Mouse (Mus musculus): Measurements from ENCODE around the gene Pcnt. TPM values are rescaled to one million over a fixed set of nuclear protein-coding genes. Genes with fewer than 3 reads are reported as not detected.

Pcnt gene
- polyA plus RNA-seq (2012; rRNA removed): 20.5 and 24.7 TPM in 2 replicates

DNA sequence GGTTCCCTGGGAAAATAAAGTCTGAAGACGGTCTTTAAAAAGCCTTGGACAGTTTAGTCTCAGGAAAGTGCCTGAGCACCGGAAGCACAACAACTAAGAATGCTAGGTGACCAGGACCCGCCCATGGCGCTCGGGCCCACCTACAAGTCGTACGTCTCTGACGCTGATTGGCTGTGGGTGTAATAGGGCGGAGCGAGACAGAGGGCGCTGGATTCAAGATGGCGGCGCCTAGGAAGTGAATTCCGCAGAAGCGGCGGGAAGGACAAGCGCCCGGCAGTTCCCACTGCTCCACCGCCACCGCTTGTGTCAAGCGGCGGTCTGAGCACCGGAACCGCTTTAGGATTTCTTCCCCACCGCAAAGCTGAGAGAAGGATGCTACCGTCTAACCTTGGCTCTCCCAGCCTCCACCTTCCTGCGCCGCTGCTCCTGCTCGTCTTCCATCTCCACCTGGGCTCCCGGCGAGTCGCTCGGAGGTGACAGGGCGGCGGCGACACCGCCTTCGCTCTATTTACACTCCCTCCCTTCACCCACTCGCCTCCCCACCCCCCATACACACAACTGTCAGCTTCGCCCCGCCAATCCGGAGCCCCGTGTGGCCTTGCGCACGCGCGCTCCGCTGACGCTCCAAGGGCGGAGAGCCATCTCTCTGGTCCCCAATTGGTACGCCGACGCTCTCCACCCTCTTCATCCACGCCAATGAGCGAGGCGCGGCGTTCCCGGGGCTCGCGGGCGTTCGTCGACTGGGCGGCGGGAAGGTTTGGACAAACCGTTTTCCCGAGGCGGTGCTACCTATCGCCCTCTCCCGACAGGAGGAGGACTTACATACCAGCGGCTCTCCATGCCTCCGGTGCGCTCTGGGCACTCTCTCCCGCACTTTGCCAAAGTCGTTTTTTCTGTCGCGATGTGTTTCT lies at the start of gene Pcnt:
Pcnt (minus strand) TSS at position 609 of the 911 bp plus-strand sequence.
- peak; percentile 90 for DNase-seq (ENCODE audit: low spot score)

- no peak for DNase-seq (ENCODE audit: low spot score)
Measured at GRCm38 (mm10) chr10:76489205-76489604, 46.6 kb upstream of the Pcnt start.

DNA sequence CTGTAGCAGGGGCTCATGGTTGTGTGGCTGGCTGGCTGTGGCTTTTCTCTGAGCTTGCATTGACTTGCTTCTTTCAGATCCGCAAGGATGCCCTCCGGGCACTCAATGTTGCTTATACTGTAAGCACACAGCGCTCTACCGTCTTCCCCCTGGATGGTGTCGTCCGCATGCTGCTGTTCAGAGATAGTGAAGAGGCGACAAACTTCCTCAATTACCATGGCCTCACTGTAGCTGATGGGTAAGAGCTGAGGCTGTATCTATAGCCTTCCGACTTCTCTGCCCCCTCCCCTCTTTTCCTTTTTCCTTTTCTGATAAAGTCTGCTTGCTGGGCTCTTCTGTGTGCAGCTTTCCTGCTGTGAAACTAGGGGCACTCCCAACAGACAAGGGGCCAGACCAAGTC lies 45.7 kb upstream of the Pcnt start:
- DNase-seq (ENCODE audit: low spot score): no peak

- DNase-seq (ENCODE audit: low spot score): no peak
Measured at GRCm38 (mm10) chr10:76486302-76486701, 43.7 kb upstream of the Pcnt start.

- DNase-seq (ENCODE audit: low spot score): no peak
Measured at GRCm38 (mm10) chr10:76481480-76481879, 38.9 kb upstream of the Pcnt start.

- DNase-seq (ENCODE audit: low spot score): peak; percentile 32
Measured at GRCm38 (mm10) chr10:76480851-76481250, 38.3 kb upstream of the Pcnt start.

- no peak for DNase-seq (ENCODE audit: low spot score)
Measured at GRCm38 (mm10) chr10:76473759-76474158, 31.2 kb upstream of the Pcnt start.

DNA sequence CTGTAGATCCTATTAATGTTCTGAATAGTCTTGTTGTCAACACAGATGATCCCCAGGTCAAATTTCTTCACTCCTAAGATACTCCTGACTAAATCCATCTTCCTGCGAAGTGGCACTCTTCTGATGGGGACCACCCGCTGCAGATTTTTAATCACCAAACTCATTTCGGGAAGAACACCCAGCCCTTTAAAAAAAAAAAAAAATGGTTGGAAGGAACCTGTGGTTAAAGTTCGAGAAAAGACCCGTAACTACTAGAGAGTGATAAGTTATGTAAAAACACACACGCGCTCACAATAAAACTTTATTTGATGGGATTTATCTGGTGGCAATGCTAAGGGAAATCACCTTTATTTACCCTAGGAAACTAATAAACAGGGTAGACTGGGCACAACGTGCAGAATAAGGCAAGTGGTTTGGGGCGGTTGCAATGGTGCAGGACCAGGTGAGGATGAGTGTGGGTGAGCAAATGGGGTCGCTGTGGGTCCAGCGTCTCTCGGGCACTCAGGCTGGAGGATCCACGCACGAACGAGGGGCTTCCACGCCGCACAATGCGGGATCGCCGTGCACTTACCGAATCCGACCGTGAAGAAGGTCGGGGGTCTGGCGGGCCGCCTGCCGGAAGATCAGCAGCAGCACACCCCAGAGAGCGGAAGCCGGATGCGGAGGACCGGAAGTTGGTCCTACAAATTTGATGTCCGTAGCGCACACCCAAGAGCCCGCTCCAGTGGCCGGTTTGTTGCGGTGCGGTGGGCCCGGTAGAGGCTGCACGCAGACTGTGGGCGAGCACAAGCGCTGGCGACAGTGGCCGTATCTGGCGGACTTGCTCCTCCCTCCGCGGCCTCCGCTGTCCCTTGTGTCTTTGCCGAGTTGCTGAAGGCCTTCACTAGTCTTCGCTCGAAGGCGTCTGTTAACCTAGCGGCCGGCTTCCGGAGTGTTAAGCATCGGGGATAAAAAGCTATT lies 25.9 kb upstream of the Pcnt start, which contains the start of the genes Mcm3ap and Ybey:
Mcm3ap (plus strand) TSS at position 725 of the 960 bp plus-strand sequence.
Ybey (minus strand) TSS at position 912 of the 960 bp plus-strand sequence.
- DNase-seq (ENCODE audit: low spot score): peak; percentile 83

- DNase-seq (ENCODE audit: low spot score): no peak
Measured at GRCm38 (mm10) chr10:76462721-76463120, 20.1 kb upstream of the Pcnt start.

DNA sequence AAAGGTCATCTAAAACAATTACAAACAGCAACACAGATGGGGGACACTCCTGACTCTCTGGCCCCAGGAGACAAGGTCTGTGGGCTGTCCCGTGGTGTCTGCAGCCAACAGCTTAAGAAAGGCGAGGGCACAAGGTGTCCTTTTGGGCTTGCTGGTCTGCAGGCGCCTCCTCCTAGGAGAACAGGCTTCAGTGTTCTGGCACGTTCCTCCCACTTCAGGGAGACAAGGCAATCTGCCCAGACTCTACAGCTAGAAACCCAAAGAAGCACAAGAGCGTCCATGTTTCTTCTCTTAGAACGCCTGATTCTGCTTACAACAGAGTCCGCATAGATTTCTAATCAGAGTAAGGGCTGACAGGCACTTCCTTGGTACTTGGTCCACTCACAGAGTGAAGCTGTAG lies 19.7 kb upstream of the Pcnt start:
- DNase-seq (ENCODE audit: low spot score): no peak

GRCm38 (mm10) chr10:76461255-76461654 lies 18.7 kb upstream of the Pcnt start:
- no peak for DNase-seq (ENCODE audit: low spot score)

GRCm38 (mm10) chr10:76455289-76455688 lies 12.7 kb upstream of the Pcnt start:
- no peak for DNase-seq (ENCODE audit: low spot score)

DNA sequence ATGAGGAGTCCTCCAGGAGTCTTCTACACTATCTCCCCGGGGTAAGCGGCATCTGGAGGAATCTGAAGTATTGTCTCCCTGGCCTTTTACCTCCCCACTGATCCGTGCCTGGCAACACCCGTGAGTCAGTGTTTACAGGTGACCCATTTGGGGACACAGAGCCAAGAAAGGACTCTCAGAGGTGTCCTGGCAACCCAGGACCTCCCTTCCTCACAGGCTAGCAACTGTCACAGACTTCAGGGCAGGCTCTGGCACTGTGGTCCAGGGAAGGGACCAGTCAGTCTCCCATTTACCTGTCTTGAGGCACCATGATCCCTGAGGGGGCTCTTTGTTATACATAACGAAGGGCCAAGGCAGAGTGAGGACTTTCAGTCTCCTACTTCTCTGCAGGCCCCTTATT lies 6.3 kb upstream of the Pcnt start, which contains the start of gene 2610028H24Rik:
2610028H24Rik (plus strand) TSS at position 231 of the 400 bp plus-strand sequence.
- DNase-seq (ENCODE audit: low spot score): no peak

DNA sequence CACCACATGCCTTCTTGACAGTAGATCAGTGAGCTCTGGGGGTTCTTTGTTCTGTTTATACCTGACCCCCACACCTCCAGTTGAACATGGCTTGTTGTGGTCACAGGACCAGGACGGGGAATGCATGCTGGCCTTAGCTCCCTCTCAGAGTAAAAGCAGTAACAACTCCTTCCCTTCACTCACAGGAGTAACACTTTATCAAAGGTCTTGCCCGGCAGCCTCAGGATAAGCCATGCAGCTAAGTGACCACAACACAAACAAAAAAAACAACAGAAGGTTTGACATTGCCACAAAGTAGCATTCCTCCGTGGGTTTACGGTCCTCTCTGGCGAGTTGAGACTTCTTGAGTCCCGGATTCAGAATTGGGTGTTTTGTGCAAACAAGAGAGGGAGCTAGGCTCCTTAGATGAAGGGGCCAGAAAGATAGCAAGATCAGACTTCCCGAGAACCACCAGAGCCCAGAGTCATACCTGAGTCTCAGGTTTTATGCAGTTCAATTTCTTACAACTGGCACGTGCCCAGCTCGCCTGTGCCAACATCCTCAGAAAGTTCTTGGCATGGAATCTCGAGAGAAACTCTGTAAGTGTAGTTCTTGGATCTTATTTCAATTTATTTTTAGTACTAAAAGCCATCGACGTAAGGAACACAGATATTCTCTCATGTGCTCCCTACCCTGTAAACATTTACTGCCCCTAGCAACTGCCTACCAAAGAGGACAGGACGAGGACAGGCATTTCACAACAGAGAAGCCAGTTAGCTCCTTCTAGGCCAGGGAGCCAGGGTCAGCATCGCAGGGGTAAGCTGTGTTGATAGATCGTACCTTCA lies 5.0 kb upstream of the Pcnt start:
- no peak for DNase-seq (ENCODE audit: low spot score)

DNA sequence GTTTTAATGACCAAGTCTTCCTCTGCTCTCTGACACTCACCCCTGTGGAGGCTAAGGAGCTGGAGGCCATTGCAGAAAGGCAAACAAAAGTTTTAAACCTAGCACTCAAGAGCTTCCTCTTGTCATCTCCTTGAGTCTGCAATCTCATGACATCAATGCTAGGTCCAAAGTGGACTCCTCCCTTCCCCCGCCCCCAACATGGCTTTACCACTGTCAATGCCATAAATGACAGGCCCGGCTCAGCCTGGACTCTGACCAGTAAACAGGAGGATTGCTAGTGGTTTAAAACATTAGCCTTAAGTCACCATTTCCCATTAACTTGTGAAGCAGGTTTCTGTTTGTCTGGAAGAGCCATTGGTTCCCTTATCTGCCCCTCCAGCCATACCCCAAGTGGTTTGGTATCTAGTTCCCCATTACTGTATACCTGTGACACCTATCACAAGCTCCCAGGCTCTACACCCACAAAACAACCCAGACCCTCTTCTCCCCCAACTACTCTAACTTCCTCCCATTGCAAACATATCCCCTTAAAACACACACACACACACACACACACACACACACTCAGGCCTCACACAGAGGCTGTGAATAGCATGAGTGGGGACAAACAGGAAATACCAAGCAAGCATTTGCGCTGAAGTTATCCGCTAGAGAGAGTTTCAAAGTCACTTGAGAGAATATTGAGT lies 3.6 kb upstream of the Pcnt start:
- no peak for DNase-seq (ENCODE audit: low spot score)

DNA sequence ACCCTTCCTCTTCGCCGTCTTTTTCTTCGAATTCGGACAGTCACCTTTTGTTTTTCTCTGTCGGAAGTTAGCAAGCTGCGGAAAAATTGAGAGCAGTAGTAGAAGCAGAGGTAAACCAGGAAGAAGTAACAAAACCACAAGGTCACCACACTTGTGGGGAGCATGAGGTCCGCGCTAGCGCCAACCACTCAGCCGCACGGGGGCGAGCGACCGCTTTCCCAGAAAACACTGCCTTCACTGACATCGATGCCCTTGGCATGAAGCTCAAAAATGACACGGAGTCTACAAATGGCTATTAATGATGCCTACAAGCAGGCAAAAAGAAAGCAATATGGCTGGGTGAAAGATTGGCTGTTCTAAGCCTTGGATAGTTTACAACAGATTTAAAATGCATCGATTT lies 2.3 kb downstream of the Pcnt start, which contains the start of gene AC141477.1:
AC141477.1 (minus strand) TSS at position 164 of the 400 bp plus-strand sequence.
- no peak for DNase-seq (ENCODE audit: low spot score)

DNA sequence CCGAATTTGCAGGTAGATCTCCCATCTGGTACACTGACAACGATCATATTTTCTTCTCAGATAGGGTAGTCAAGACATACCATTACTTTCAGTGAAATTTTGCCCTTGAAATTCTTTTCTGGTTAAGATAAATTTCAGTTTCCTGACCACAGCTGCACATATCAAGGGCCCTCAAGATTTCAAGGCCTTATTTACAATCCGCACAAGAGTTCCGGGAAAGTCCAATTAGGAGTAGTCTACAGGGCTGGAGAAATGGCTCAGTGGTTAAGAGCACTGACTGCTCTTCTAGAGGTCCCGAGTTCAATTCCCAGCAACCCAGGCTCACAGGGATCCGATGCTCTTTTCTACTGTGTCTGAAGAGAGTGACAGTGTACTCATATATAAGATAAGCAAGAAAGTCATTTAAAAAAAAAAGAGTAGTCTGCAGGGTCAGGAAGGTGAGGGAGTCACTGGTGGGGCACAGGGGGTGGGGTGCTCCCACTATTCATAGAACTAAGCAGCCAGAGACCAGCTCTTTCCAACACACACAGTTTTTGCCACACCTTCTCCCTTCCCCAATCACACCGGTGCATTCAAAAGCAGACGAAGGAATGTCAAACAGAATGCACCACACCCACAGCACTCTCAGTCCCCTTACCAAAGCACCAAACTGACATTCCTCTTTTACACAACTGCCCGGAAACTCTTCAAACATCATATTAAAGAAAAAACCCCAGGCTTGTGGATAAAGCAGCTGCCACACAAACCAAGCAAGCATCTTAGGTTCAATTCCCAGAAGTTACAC lies 3.3 kb downstream of the Pcnt start:
- no peak for DNase-seq (ENCODE audit: low spot score)

DNA sequence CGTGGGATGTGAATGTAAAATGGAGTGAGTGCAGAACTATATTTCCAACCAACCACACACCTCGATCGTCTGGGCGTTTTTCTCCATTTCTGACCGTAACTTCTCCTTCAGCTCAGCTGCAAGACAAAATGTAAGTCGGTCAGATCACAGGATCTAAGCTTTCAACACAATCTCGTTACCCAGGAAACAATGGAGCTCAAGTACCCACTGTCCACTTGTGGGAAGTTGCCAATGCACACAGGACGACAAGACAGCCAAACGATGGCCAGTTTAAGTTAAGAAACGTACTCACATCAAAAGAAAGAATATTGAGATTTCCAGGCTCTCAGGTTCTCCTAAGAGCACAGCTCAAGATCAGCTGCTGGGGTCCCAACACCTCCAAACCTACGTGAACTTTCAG lies 8.7 kb downstream of the Pcnt start:
- DNase-seq (ENCODE audit: low spot score): no peak

DNA sequence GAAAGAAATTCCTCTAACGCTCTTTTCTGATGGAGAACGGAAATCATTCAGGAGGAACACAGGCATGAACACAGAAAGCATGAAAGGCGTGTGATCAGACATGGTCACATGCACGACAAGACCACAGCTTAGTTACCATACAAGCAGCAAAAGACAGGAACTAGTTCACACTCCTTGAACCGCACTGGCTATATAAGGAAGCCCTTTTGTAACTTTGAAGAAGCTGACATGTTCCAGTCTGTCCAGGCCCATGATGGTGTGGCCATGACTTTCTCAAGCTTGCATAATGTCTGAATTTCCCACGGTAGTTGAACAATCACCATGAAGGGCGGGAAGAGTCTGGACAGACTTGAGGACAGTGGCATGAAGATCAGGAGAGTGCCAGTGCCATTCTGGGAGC lies 16.9 kb downstream of the Pcnt start:
- DNase-seq (ENCODE audit: low spot score): no peak

DNA sequence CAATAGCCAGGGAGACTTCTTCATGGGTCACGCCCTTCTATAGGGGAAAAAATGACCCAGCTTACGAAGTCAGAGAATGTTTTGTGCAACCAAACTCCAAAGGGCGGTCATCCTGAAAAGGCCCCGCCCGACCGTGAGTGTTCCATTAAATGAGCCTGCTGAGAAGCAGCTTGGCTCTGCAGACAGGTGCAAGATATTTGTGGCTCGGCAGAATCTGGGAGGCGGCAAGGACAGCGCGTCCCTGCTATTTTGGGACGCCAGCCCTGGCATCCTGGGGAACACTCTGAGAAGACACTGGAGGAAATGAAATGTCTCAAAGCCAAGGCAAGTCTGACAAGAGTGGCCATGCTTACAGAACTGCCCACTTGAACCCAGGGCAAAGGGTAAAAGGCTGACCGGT lies 25.8 kb downstream of the Pcnt start:
- DNase-seq (ENCODE audit: low spot score): no peak

All from urinary bladder, adult 2 months (tissue).